Mouse (Mus musculus): ENCODE data around the gene Ap4s1.

Gene Ap4s1

GRCm38 (mm10) chr12:51741690-51742089 lies 50.9 kb downstream of the Ap4s1 start:
- in situ Hi-C loops (cut with MboI; ENCODE audit: low pct_unique_long_range_greater_than_20kb in 1 of 2, low sequenced_read_pairs in 2 of 2, unreplicated experiment in 1 of 2) = no loop called here

DNA sequence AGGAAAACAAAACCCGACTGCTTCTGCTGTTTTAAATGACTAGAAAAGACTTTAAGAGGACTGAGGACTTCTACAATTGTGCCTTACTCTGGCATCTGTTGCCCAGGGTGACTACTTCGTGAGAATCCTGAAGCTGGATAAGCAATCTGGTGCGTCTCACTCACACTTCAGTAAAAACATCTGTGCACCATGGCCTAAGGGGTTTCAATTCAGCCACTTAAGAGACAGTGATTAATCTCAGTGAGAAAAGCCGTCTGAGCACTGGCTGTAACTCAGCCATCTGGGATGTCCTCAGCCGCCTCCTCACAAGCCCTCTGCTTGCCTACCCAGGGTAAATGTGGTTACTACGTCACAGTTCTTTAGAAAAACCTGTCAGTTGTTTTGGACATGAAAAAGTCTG lies 54.1 kb downstream of the Ap4s1 start:
- in situ Hi-C loops (cut with MboI; ENCODE audit: low pct_unique_long_range_greater_than_20kb in 1 of 2, low sequenced_read_pairs in 2 of 2, unreplicated experiment in 1 of 2) = no loop called here

DNA sequence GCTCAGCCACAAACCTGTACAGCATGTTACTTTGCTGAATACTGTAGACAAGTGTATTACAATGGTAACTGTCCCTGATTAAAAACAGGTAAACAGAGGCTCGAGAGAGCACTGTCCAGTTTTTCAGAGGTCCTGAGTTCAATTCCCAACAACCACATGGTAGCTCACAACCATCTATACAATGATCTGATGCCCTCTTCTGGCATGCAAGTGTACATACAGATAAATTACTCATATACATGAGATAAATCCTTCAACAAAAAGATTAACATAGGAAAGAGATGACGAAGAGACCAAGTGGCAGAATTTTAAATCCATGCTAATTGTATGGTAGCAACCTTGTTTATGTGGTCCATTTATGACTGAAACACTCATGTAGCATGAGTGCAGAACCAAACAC lies 56.5 kb downstream of the Ap4s1 start:
- in situ Hi-C loops (cut with MboI; ENCODE audit: low pct_unique_long_range_greater_than_20kb in 1 of 2, low sequenced_read_pairs in 2 of 2, unreplicated experiment in 1 of 2) = no loop called here

- in situ Hi-C loops (cut with MboI; ENCODE audit: low pct_unique_long_range_greater_than_20kb in 1 of 2, low sequenced_read_pairs in 2 of 2, unreplicated experiment in 1 of 2) = no loop called here
Observed at GRCm38 (mm10) chr12:51755938-51756598, 65.2 kb downstream of the Ap4s1 start.

DNA sequence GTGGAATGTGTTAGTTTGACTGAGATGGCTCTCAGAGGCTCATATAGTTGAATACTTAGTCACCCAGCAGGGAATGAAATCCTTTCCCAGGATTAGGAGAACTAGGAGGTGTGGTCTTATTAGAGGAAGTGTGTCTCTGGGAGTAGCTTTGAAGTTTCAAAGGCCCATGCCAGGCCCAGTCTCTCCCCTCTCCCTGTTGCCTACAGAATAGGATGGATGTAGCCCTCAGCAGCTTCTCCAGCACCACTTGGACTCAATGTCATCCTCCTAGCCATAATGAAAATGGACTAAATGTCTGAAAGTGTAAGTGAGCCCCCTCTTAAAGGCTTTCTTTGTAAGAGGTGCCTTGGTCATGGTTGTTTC lies 65.7 kb downstream of the Ap4s1 start:
- in situ Hi-C loops (cut with MboI; ENCODE audit: low pct_unique_long_range_greater_than_20kb in 1 of 2, low sequenced_read_pairs in 2 of 2, unreplicated experiment in 1 of 2) = no loop called here

- in situ Hi-C loops (cut with MboI; ENCODE audit: low pct_unique_long_range_greater_than_20kb in 1 of 2, low sequenced_read_pairs in 2 of 2, unreplicated experiment in 1 of 2) = no loop called here
Observed at GRCm38 (mm10) chr12:51759374-51759773, 68.5 kb downstream of the Ap4s1 start.

GRCm38 (mm10) chr12:51767454-51767853 lies 76.6 kb downstream of the Ap4s1 start:
- in situ Hi-C loops (cut with MboI; ENCODE audit: low pct_unique_long_range_greater_than_20kb in 1 of 2, low sequenced_read_pairs in 2 of 2, unreplicated experiment in 1 of 2) = no loop called here

- in situ Hi-C loops (cut with MboI; ENCODE audit: low pct_unique_long_range_greater_than_20kb in 1 of 2, low sequenced_read_pairs in 2 of 2, unreplicated experiment in 1 of 2) = no loop called here
Observed at GRCm38 (mm10) chr12:51768702-51769101, 77.9 kb downstream of the Ap4s1 start.

DNA sequence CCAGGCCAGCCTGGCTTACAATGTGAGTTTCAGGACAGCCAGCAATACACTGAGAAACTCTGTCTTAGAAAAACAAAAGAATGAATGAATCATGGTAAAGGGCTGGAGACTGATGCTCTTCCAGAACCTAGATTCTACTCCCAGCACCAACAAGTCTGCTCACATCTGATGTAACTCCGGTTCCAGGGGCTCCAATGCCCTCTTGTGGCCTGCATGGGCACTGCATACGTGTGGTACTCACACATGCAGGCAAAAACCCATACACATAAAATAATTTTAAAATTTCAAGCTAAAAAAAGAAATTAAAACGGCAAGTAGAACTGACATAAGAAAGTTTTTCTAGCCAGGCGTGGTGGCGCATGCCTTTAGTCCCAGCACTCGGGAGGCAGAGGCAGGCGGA lies 94.0 kb downstream of the Ap4s1 start:
- in situ Hi-C loops (cut with MboI; ENCODE audit: low pct_unique_long_range_greater_than_20kb in 1 of 2, low sequenced_read_pairs in 2 of 2, unreplicated experiment in 1 of 2) = no loop called here
